Mouse (Mus musculus) forebrain, embryonic 12.5 days (tissue): Measurements from ENCODE around the gene Ccdc51. TPM values are rescaled to one million over a fixed set of nuclear protein-coding genes. Genes with fewer than 3 reads are reported as not detected.

ENCODE experiments used
- ATAC-seq: fragments of 200-750 bp; cut with Nextera tagmentation; 2 replicates; pipeline ENCODE4 v1.8.0; 2017; ENCODE audit warnings: moderate TSS enrichment; ENCODE audit not compliant: low FRiP score
- H3K27ac ChIP-seq: fragments of 300-500 bp; sonication (generic); 2 replicates; pipeline ENCODE4 v1.5.1; 2016; ENCODE audit warnings: mild to moderate bottlenecking
- H3K27me3 ChIP-seq: fragments of 300-500 bp; sonication (generic); 2 replicates; pipeline ENCODE4 v1.6.1; 2016; ENCODE audit warnings: mild to moderate bottlenecking
- H3K36me3 ChIP-seq: fragments of 300-500 bp; sonication (generic); replicated peaks from 2 replicates; pipeline ENCODE4 v1.6.1; 2016; ENCODE audit warnings: mild to moderate bottlenecking
- H3K4me1 ChIP-seq: fragments of 300-500 bp; sonication (generic); 2 replicates; pipeline ENCODE4 v1.6.1; 2016
- H3K4me2 ChIP-seq: fragments of 300-500 bp; sonication (generic); 2 replicates; pipeline ENCODE4 v1.6.1; 2016; ENCODE audit warnings: mild to moderate bottlenecking, moderate library complexity
- H3K4me3 ChIP-seq: fragments of 300-500 bp; sonication (generic); replicated peaks from 2 replicates; pipeline ENCODE4 v1.5.1; 2016; ENCODE audit warnings: mild to moderate bottlenecking
- H3K9ac ChIP-seq: fragments of 300-500 bp; sonication (generic); 2 replicates; pipeline ENCODE4 v1.6.1; 2016; ENCODE audit warnings: mild to moderate bottlenecking
- H3K9me3 ChIP-seq: fragments of 300-500 bp; sonication (generic); 2 replicates; pipeline ENCODE4 v1.6.1; 2016
- WGBS: fragments of 180-500 bp; shearing (Covaris S2); methylation state at CpG from one replicate; pipeline ENCODE4 v1.1.7; 2016; 5-methylcytosine and 5-hydroxymethylcytosine counted together
- polyA plus RNA-seq: library from polyadenylated mRNA; unstranded; fragments of >200 nt; fragmentation: Nextera tagmentation; extraction: Ambion mirVana; gene quantifications from 2 replicates; pipeline ENCODE4 v1.2.1, GENCODE M21; 2016

The Ccdc51 gene
- polyA plus RNA-seq = 13.9 and 14.9 TPM in 2 replicates

DNA sequence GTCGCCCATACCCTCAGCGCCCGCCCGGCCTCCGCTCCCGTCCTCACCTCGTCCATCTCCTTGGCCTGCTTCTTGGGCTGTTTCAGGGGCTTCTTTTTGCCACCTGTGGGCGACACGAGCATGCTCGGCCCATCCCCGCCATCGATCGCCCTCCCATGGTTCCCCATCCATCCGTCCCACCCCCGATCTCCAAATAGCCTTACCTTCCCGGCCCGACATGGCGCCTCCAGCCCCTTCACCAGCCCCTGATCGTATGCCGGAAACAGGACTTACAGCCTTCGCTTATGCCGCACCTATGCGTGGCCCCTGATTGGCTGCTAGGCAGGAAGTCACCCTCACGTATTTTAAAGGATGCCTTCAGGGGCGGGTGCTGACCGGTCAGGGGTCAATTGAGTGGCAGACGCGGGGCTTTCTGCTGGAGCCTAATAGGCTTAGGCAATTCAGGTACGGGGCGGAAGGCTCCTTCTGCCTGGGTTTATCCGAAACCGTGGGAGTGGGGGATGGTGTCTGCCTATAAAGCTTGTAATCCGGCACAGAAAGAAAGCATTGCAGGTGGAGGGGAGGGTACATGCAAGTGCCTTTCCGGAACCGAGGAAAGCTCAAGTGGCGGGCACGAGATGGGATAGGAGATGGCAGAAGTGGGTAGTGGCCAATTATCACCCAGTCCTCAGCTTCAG is at the start of gene Ccdc51, which contains the start of gene Tma7:
TSS of gene Ccdc51 (plus strand) at position 370 of the 677 bp plus-strand sequence.
TSS of gene Tma7 (minus strand) at position 464 of the 677 bp plus-strand sequence.
- Histone ChIP-seq H3K36me3 (peaks cover 22% of the 10 kb centered on the region), H3K4me3 (peak within 1 kb of the TSS; percentile 68), H3K27ac (peak within 1 kb of the TSS; percentile 75), H3K9ac (peak within 1 kb of the TSS; percentile 83), H3K9me3 (no peaks in the 10 kb centered on the region), H3K27me3 (no peaks in the 10 kb centered on the region), H3K4me1 (peaks cover 22% of the 10 kb centered on the region), H3K4me2 (peak within 1 kb of the TSS; percentile 94)
- WGBS = under 1% methylated on average over 37 of the region's 37 CpGs
- ATAC-seq = peak; percentile 97

DNA sequence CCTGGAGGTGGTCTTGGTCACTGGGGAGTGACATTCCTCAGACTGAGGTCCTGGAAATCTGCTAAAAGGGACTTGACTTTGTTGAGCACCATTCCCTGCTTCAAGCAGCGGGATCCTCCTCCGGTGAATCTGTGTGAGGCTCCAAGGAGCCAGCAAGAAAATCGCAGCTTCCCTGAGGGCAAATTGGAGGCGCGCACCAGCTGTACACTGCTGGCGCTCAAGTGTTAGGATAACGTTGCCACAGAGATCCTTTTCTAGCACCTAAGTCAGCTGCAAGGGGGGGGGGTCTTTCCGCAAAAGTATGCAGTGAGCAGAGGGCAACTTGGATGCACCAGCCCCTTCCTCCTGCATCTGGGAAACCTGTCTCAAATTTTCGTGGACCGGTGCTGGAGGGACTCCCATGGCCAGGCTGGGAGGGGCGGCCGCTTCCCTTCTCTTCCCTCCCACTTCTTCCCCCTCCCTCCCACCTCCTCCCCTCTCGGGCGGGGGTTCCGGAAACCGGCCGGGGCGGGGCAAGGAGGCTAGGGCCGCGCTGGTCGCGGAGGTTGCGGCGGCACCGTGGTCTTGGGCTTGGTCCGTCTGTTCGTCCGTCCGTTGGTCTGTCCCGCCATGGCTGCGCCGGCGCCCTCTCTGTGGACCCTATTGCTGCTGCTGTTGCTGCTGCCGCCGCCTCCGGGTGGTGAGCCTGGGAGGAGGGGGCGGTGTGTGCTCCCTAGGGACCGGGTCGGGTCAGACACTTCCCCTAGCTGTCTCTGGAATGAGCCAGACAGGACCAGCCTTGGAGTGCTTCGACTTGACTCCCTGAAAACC is 44.0 kb upstream of the Ccdc51 start, which contains the start of gene Shisa5:
TSS of gene Shisa5 (plus strand) at position 480 of the 810 bp plus-strand sequence.
- peak within 1 kb of the TSS; percentile 66 for H3K4me3 ChIP-seq
- WGBS = 1% methylated on average over 39 of the region's 40 CpGs
- H3K27me3 ChIP-seq = no peaks in the 10 kb centered on the region
- H3K36me3 ChIP-seq = no peaks in the 10 kb centered on the region
- peak; percentile 83 for ATAC-seq
- H3K9ac ChIP-seq = peak within 1 kb of the TSS; percentile 68
- H3K27ac ChIP-seq = no peak within 1 kb of the TSS
- H3K9me3 ChIP-seq = no peaks in the 10 kb centered on the region
- H3K4me2 ChIP-seq = peak within 1 kb of the TSS; percentile 87
- peaks cover 14% of the 10 kb centered on the region; the same call in 1 of the 2 replicates for H3K4me1 ChIP-seq

DNA sequence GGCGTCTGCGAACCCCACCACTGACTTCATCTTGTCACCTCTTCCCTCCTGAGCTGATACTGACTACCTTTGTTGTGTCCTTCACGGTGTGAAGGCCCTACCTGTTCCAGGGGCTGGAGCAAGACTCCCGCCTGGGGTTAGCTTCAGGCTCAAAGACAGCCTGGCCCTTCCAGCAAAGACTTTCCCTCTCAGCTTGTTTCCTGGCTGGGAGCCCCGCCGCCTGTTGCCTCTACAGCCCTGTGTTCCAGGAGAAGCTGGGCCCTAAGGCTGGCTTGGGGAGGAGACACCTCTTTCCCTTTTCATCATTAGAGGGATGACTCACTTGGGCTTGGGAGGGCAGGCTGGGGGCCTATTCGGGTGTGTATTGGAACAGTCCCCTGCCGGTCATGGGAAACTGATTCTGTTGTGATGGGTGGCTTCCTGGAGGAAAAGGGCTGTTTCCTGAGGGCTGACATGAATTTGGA is 43.4 kb upstream of the Ccdc51 start:
- Histone ChIP-seq H3K36me3 (no peaks in the 10 kb centered on the region), H3K27me3 (no peaks in the 10 kb centered on the region), H3K9ac (peak overlapping the region; percentile 68), H3K4me1 (peaks cover 14% of the 10 kb centered on the region; the same call in 1 of the 2 replicates), H3K27ac (no peak overlapping the region), H3K9me3 (no peaks in the 10 kb centered on the region), H3K4me3 (peak overlapping the region; percentile 66), H3K4me2 (peak overlapping the region; percentile 87)
- ATAC-seq = peak; percentile 23
- 17% methylated on average over 8 of the region's 8 CpGs for WGBS

DNA sequence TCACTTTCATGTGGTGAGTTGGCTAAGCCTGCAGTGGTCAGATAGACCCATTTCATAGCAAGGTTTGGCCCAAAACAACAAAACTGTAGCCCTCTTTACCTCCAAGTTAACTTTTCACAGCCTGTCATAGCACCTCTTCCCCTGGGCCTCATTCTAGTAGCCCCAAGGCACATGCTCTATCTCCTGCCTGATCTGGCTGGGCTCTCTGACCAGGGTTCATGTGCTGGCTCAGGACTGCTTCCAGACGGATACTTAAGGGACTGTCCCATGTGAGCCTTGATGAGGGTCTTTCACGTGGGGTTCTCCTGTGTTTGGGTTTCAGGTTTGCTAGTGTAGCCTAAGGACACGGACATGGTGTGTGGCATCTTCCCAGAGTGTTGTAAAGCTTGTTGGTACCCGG is 42.6 kb upstream of the Ccdc51 start:
- peaks cover 14% of the 10 kb centered on the region; the same call in 1 of the 2 replicates for H3K4me1 ChIP-seq
- H3K27me3 ChIP-seq = no peaks in the 10 kb centered on the region
- no peak overlapping the region for H3K4me3 ChIP-seq
- no peaks in the 10 kb centered on the region for H3K9me3 ChIP-seq
- no peaks in the 10 kb centered on the region for H3K36me3 ChIP-seq
- H3K27ac ChIP-seq = no peak overlapping the region
- ATAC-seq = no peak
- no peak overlapping the region for H3K9ac ChIP-seq
- WGBS = 79% methylated on average over 4 of the region's 4 CpGs
- no peak overlapping the region for H3K4me2 ChIP-seq

- peaks cover 14% of the 10 kb centered on the region; the same call in 1 of the 2 replicates for H3K4me1 ChIP-seq
- H3K4me2 ChIP-seq = no peak overlapping the region
- H3K27ac ChIP-seq = no peak overlapping the region
- 81% methylated on average over 8 of the region's 8 CpGs for WGBS
- ATAC-seq = no peak
- no peaks in the 10 kb centered on the region for H3K27me3 ChIP-seq
- H3K9me3 ChIP-seq = no peaks in the 10 kb centered on the region
- no peak overlapping the region for H3K9ac ChIP-seq
- H3K4me3 ChIP-seq = no peak overlapping the region
- H3K36me3 ChIP-seq = no peaks in the 10 kb centered on the region
Observed at GRCm38 (mm10) chr9:109040216-109040615, 42.1 kb upstream of the Ccdc51 start.

- no peaks in the 10 kb centered on the region for H3K9me3 ChIP-seq
- peaks cover 14% of the 10 kb centered on the region; the same call in 1 of the 2 replicates for H3K4me1 ChIP-seq
- no peaks in the 10 kb centered on the region for H3K36me3 ChIP-seq
- H3K27ac ChIP-seq = no peak overlapping the region
- no peak for ATAC-seq
- H3K27me3 ChIP-seq = no peaks in the 10 kb centered on the region
- no peak overlapping the region for H3K4me2 ChIP-seq
- WGBS = 70% methylated on average over 6 of the region's 6 CpGs
- H3K4me3 ChIP-seq = no peak overlapping the region
- no peak overlapping the region for H3K9ac ChIP-seq
Observed at GRCm38 (mm10) chr9:109040906-109041305, 41.4 kb upstream of the Ccdc51 start.

DNA sequence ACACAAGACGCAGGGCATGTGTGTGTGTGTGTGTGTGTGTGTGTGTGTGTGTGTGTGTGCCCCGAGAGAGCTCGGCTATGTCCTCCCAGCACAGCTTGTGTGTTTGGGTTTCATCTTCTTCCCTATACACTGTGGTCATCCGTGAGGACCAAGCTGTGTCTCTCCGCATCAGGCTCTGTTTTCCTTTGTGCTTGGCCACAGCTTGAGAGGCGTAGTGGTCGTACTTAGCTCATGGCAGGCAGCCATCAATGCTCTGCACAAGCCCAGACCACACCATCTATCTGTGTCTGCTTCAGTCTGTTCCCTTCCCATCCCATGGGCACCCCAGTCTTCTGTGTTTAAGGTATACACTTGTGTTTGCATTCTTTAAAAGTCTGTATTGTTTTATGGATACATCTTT is 40.9 kb upstream of the Ccdc51 start:
- H3K27me3 ChIP-seq = no peaks in the 10 kb centered on the region
- H3K27ac ChIP-seq = no peak overlapping the region
- no peak for ATAC-seq
- H3K4me3 ChIP-seq = no peak overlapping the region
- peaks cover 14% of the 10 kb centered on the region; the same call in 1 of the 2 replicates for H3K4me1 ChIP-seq
- no peak overlapping the region for H3K9ac ChIP-seq
- WGBS = 86% methylated on average over 7 of the region's 7 CpGs
- H3K9me3 ChIP-seq = no peaks in the 10 kb centered on the region
- no peak overlapping the region for H3K4me2 ChIP-seq
- no peaks in the 10 kb centered on the region for H3K36me3 ChIP-seq

DNA sequence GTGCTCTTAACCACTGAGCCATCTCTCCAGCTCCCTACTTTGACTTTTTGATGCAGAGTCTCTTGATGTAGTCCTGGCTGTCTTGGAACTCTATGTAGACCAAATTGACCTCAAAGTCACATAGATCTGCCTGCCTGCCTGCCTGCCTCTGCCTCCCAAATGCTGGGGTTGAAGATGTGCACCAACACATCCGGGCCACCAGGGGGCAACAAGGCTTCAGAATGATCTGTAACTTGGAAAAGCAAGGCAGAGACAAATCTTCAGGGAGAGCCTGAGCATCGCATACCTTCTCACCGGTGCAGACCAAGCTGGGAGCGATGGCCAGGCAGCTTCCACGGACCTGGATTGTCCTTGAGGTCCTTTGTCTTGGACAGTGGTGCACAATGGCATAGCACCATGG is 36.0 kb upstream of the Ccdc51 start:
- no peak for ATAC-seq
- no peak overlapping the region for H3K27ac ChIP-seq
- H3K9ac ChIP-seq = no peak overlapping the region
- no peaks in the 10 kb centered on the region for H3K36me3 ChIP-seq
- no peaks in the 10 kb centered on the region for H3K27me3 ChIP-seq
- no peak overlapping the region for H3K4me2 ChIP-seq
- no peaks in the 10 kb centered on the region for H3K4me1 ChIP-seq
- H3K9me3 ChIP-seq = no peaks in the 10 kb centered on the region
- no peak overlapping the region for H3K4me3 ChIP-seq
- WGBS = 36% methylated on average over 5 of the region's 5 CpGs

DNA sequence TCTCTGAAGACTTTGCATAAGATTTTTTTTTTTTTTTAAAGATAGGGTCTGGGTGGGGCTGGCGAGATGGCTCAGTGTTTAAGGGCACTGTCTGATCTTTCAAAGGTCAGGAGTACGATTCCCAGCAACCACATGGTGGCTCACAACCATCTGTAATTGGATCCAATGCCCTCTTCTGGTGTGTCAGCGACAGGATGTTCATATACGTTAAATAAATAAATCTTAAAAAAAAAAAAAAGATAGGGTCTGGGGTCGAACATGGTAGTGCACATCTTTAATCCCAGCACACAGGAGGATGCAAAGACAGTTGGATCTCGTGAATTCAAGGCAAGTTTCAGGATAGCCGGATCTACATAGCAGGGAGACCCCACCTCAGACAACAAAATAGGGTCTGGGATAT is 33.0 kb upstream of the Ccdc51 start:
- 82% methylated on average over 7 of the region's 7 CpGs for WGBS
- Histone ChIP-seq H3K27ac (no peak overlapping the region), H3K4me1 (peaks cover under 1% of the 10 kb centered on the region), H3K9me3 (no peaks in the 10 kb centered on the region), H3K27me3 (no peaks in the 10 kb centered on the region), H3K4me3 (no peak overlapping the region), H3K4me2 (no peak overlapping the region), H3K36me3 (no peaks in the 10 kb centered on the region), H3K9ac (no peak overlapping the region)
- no peak for ATAC-seq

GRCm38 (mm10) chr9:109049996-109050673 is 32.2 kb upstream of the Ccdc51 start:
- Histone ChIP-seq H3K4me1 (peaks cover 8% of the 10 kb centered on the region), H3K4me2 (no peak overlapping the region), H3K4me3 (no peak overlapping the region), H3K36me3 (no peaks in the 10 kb centered on the region), H3K9me3 (no peaks in the 10 kb centered on the region), H3K9ac (no peak overlapping the region), H3K27me3 (no peaks in the 10 kb centered on the region), H3K27ac (no peak overlapping the region)
- 83% methylated on average over 9 of the region's 9 CpGs for WGBS
- no peak for ATAC-seq

DNA sequence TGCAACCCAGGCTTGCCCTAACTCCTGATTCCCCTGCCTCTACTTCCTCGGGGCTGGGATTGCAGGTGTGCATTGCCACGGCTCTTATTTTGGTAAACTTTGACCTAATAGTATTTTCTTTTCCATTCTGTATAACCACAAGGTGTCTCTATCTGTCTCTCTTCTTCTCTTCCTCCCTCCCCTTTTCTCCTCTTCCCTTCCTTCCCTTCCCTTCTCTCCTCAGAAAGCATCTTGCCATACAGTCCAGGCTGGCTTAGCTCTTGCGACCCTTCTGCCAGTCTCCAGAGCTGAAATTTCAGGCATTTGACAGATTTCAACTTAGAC is 31.7 kb upstream of the Ccdc51 start:
- Histone ChIP-seq H3K9ac (no peak overlapping the region), H3K36me3 (no peaks in the 10 kb centered on the region), H3K27me3 (no peaks in the 10 kb centered on the region), H3K4me1 (peaks cover 12% of the 10 kb centered on the region), H3K9me3 (no peaks in the 10 kb centered on the region), H3K27ac (no peak overlapping the region), H3K4me3 (no peak overlapping the region), H3K4me2 (no peak overlapping the region)
- 83% methylated on average over 3 of the region's 3 CpGs for WGBS
- ATAC-seq = no peak

DNA sequence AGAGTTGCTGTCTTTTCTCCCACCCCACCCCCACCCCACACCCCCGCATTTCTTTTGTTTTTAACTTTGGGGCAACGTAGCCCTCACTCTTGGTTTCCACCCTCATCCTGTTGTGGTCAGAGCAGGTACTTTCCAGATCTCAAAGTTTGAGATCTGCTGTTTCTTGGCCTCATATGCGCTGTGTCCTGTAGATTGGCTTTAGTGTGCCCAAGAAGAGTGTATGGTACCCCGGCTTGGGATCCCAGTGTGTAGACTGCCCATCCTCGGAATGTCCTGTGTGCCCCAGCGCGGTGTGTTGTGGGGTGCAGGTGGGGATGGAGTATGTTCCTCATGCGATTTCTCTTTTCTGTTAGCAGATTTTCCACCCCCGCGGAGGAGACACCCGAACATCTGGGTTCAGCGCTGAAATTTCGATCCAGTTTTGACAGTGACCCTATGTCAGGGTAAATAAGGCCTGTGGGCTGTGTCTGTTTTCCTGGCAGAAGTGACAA is 31.2 kb upstream of the Ccdc51 start:
- Histone ChIP-seq H3K27me3 (no peaks in the 10 kb centered on the region), H3K9me3 (no peaks in the 10 kb centered on the region), H3K9ac (no peak overlapping the region), H3K4me2 (no peak overlapping the region), H3K4me3 (no peak overlapping the region), H3K27ac (no peak overlapping the region), H3K36me3 (no peaks in the 10 kb centered on the region), H3K4me1 (peaks cover 12% of the 10 kb centered on the region)
- WGBS = 89% methylated on average over 13 of the region's 13 CpGs
- ATAC-seq = no peak
